Mouse (Mus musculus): ENCODE results near the gene Vwa3b.

DNA sequence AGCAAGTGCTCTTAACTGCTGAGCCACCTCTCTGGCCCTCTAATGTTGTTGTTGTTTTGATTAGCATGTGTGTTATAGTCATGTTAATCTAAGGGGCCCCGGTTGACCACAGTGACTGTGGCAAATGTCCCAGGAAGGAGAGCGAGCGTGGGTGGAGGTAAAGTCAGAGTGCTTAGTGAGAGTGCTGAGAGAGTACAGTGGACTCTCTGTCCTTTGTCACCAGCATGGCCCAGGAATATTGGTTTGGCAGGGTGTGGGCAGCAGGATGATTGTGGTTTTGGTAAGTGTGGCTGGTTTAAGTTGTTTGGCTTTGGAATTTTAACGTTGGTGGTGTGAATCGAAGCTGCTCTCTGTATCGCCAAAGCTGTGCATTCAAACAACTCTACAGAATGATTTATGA lies 470 bp downstream of the Vwa3b start:
- TF ChIP-seq CTCF (IDR thresholded peaks at IDR 0.05; ENCODE audit: borderline replicate concordance, insufficient read depth, low read depth, low read length), result no peak
- no peak for TF ChIP-seq POLR2A (IDR thresholded peaks at IDR 0.05; ENCODE audit: borderline replicate concordance, insufficient read depth, low read length)
